Mouse (Mus musculus) ES-E14 (cell line): ENCODE measurements at regions not wholly inside any gene's neighbourhood (a gene's known extent, or its start where the extent isn't known, plus 50 kb on each side); places are given as distances from the start of the nearest gene placed in this dataset.

ENCODE experiments used
- DNase-seq: peaks from one replicate; pipeline ENCODE4 v3.0.0-alpha.2; 2013; ENCODE audit warnings: low read depth, low spot score
- H3K27ac ChIP-seq: 2 replicates; pipeline ENCODE4 v1.5.1; 2012; ENCODE audit warnings: low read depth, mild to moderate bottlenecking, low read length, moderate library complexity, mixed read lengths; ENCODE audit not compliant: poor library complexity, insufficient read depth, severe bottlenecking
- H3K36me3 ChIP-seq: 2 replicates; pipeline ENCODE4 v1.6.1; 2012; ENCODE audit warnings: mild to moderate bottlenecking, low read length, moderate library complexity, mixed read lengths; ENCODE audit not compliant: control insufficient read depth, poor library complexity, insufficient read depth, severe bottlenecking
- H3K4me1 ChIP-seq, 2 experiments: fragments of 150-350 bp in 1 of 2; sonication (generic) in 1 of 2; 2 replicates each; pipeline ENCODE4 v1.6.1; 2012; ENCODE audit warnings: low read length in 2 of 2, mild to moderate bottlenecking in 1 of 2, mixed read lengths in 1 of 2; ENCODE audit not compliant: control insufficient read depth in 2 of 2, insufficient read depth in 2 of 2, poor library complexity in 1 of 2
- H3K4me3 ChIP-seq, 2 experiments: fragments of 150-350 bp in 1 of 2; sonication (generic) in 1 of 2; 2 replicates each; pipeline ENCODE4 v1.5.1; 2012; ENCODE audit warnings: low read length in 2 of 2, low read depth in 1 of 2, mild to moderate bottlenecking in 1 of 2, mixed read lengths in 1 of 2; ENCODE audit not compliant: insufficient read depth in 1 of 2, poor library complexity in 1 of 2, severe bottlenecking in 1 of 2
- H3K9ac ChIP-seq: 2 replicates; pipeline ENCODE4 v1.6.1; 2012; ENCODE audit warnings: low read depth, mild to moderate bottlenecking, low read length, mixed read lengths; ENCODE audit not compliant: poor library complexity, insufficient read depth, severe bottlenecking
- H3K9me3 ChIP-seq: fragments of 150-350 bp; sonication (generic); 2 replicates; pipeline ENCODE4 v1.6.1; 2012; ENCODE audit warnings: low read depth, mild to moderate bottlenecking, low read length; ENCODE audit not compliant: control insufficient read depth, insufficient read depth
- CHD2 ChIP-seq: IDR thresholded peaks from 2 replicates; pipeline ENCODE4 v1.6.1; 2014; ENCODE audit warnings: mild to moderate bottlenecking, low read depth, low read length, inconsistent platforms
- HCFC1 ChIP-seq: IDR thresholded peaks from 2 replicates; pipeline ENCODE4 v1.6.1; 2012; ENCODE audit warnings: low read length, inconsistent platforms, borderline replicate concordance; ENCODE audit not compliant: insufficient read depth
- MAFK ChIP-seq: IDR thresholded peaks from 2 replicates; pipeline ENCODE4 v1.6.1; 2014; ENCODE audit warnings: mild to moderate bottlenecking, low read depth, low read length, inconsistent platforms; ENCODE audit not compliant: insufficient read depth
- ZC3H11A ChIP-seq: IDR thresholded peaks from 2 replicates; pipeline ENCODE4 v1.6.1; 2012; ENCODE audit warnings: low read depth, mild to moderate bottlenecking, inconsistent platforms, low read length, borderline replicate concordance
- ZNF384 ChIP-seq: IDR thresholded peaks from 2 replicates; pipeline ENCODE4 v1.6.1; 2012; ENCODE audit warnings: low read depth, low read length, inconsistent platforms
- in situ Hi-C, 2 experiments: fragments of 600-800 bp; cut with MboI; formaldehyde crosslinking; loops; one replicate each; pipeline ENCODE4 v1.15.1; 2025; ENCODE audit warnings: low sequenced_read_pairs in 2 of 2, inconsistent platforms in 1 of 2; ENCODE audit not compliant: unreplicated experiment in 2 of 2

DNA sequence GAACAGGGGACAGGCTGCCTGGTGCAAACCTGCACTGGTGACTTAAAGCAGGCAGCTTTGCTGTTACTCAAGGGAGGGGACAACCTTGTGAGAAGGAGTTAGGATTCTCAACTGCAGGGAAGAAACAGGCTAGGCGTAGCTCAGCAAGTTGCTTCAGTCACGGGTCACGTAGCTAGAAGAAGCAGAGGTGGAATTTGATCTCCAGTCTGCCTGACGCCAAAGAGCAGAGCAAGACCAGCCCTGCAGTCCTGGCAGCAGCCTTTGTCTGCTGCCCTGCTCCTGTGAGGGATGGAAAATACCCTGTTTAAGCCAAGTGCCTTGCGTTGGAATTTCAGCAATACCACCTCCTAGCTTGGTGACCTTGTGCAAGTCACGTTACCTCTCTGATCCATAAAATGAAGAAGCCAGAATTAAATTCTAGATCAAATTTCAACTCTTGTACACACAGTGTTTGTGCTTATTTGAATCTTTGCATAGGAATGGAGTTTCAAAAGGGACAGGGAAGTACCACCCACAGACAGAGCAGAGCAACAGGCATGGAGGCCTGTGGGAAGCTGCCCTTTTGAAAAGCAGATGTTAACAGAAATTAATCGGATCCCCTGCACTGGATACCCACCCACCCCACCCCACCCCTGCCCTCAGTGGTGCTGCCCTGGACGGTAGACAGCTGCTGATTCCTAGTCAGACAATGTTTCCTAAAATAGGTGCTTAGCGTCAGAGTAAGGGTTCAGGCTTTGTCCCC, 116.6 kb upstream of the Sesn3 start:
- peaks cover 0 to 8% of the 10 kb centered on the region in 2 experiments; a peak in 1 of 4 replicates for H3K4me1 ChIP-seq
- H3K9me3 ChIP-seq: no peaks in the 10 kb centered on the region
- no peak overlapping the region for H3K4me3 ChIP-seq
- no peak overlapping the region for H3K9ac ChIP-seq
- no peak overlapping the region for H3K27ac ChIP-seq
- TF ChIP-seq CHD2: no peak
- no peak for TF ChIP-seq HCFC1
- no peak for TF ChIP-seq ZNF384
- no peak for TF ChIP-seq MAFK
- TF ChIP-seq ZC3H11A: no peak
- in situ Hi-C loops: no loop called here
- DNase-seq: no peak
- no peaks in the 10 kb centered on the region for H3K36me3 ChIP-seq

DNA sequence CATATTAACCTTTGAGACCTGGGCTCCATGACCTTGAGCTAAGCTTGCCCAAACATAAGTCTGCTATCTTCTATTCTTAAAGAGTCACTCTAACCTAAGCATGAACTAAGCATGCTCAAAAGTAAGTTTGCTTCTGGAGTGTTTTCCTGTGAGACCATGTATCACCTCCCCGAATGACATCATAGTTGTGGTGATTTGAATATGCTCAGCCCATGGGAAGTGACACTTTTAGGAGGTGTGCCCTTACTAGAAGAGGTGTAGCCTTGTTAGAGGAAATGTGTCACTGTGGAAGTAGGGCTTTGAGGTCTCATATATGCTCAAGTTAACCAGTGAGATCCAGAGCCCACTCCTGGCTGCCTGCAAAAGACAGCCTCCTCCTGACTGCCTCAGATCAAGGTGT, 114.7 kb upstream of the Sesn3 start:
- in situ Hi-C loops: no loop called here
- Histone ChIP-seq H3K9me3 (no peaks in the 10 kb centered on the region), H3K4me3 (no peak overlapping the region), H3K27ac (no peak overlapping the region), H3K9ac (no peak overlapping the region), H3K36me3 (no peaks in the 10 kb centered on the region), H3K4me1 (peaks cover 0 to 8% of the 10 kb centered on the region in 2 experiments; a peak in 1 of 4 replicates)
- TF ChIP-seq ZC3H11A (no peak), MAFK (no peak), HCFC1 (no peak), ZNF384 (no peak), CHD2 (no peak)
- DNase-seq: no peak

DNA sequence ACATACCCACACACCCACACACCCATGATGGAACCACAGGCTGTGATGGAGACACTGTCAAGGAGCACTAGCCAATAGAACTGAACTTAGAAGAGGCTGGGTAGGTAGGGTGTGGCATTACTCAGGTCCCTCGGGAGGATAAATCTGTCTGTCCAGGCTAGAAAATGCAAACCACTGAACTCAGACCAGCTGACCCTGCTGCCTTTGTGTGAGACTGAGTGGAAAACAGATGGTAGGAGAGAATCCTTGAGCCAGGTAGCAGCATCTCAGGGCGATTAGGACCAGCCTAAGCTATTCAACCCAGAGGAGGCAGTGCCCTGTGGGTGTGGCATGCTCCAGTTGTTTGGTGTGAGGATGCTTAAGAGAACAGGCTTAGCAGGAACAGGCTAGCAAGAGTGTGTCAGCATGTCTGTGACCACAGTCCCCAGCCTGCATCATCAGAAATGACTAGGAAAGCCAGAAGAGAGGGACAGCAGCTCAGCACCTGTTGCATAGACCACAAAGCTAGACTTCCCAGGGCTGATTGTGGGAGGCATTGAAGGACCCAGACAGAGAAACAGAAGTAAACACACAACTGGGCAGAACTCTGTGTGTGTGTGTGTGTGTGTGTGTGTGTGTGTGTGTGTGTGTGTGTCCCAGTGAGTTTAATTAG, 103.2 kb upstream of the Sesn3 start:
- Histone ChIP-seq H3K9me3 (no peaks in the 10 kb centered on the region), H3K9ac (no peak overlapping the region), H3K36me3 (no peaks in the 10 kb centered on the region), H3K27ac (no peak overlapping the region), H3K4me1 (peaks cover 3 to 19% of the 10 kb centered on the region in 2 experiments; a peak in 3 of 4 replicates), H3K4me3 (no peak overlapping the region)
- no peak for DNase-seq
- no peak for TF ChIP-seq ZC3H11A
- in situ Hi-C loops: no loop called here

DNA sequence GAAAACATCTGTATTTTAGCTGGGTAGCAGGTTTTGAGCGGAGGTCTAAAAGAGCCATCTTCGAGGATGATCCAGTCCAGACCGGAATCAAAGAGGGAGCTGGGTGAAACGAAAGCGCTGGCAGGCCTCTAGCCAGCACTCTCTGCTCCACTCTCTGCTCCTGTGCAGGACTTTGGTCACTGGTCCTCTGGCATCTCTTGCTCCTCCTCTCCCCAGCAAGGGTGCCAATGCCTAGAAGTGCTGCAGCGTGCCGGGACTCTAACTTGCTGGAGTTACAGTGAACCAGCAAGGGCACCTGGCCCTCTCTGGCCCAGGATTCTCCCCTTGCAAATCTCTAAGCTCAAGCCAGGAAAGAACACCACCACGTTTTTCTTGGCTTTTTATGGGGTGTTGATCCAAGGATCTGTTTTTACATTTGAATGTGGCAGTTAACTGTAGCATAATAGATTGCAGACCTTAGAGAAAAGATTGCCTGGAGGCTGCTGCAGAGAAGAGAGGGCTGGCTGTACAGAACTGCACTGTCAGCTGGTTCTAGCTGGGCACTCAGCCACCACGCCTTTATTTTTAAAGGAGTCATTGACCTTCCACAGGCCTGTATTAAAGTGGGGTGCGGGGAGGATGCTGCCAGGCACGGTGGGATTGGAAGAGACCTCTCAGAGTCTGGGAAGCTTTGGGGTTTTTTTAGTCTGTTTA, 101.1 kb upstream of the Sesn3 start:
- TF ChIP-seq HCFC1 (no peak), MAFK (peak; percentile 98), ZC3H11A (no peak), ZNF384 (peak; percentile 49; the same call in 1 of the 2 replicates)
- H3K9me3 ChIP-seq: no peaks in the 10 kb centered on the region
- H3K9ac ChIP-seq: peak overlapping the region; percentile 15; the same call in 1 of the 2 replicates
- DNase-seq: peak; percentile 86
- no peaks in the 10 kb centered on the region for H3K36me3 ChIP-seq
- H3K4me3 ChIP-seq: peak overlapping the region in 1 of 2 experiments; percentile 4; a peak in 1 of 4 replicates
- peak overlapping the region; percentile 54 for H3K27ac ChIP-seq
- in situ Hi-C loops: no loop called here
- peaks cover 3 to 19% of the 10 kb centered on the region in 2 experiments; a peak in 3 of 4 replicates for H3K4me1 ChIP-seq
